Mouse (Mus musculus): Measurements from ENCODE around the gene Gal3st1. TPM values are rescaled to one million over a fixed set of nuclear protein-coding genes. Genes with fewer than 3 reads are reported as not detected.

Gal3st1 gene
- polyA plus RNA-seq, 1 experiment = not detected

GRCm38 (mm10) chr11:4031961-4032360 lies 48.5 kb downstream of the Gal3st1 start:
- Histone ChIP-seq H3K27ac (ENCODE audit: control insufficient read depth, insufficient read depth, low read depth, low read length, poor library complexity) (no peak overlapping the region), H3K4me1 (ENCODE audit: control insufficient read depth, insufficient read depth, low read length) (no peaks in the 10 kb centered on the region), H3K4me3 (replicated peaks; ENCODE audit: control insufficient read depth, low read depth, low read length) (no peak overlapping the region)
- TF ChIP-seq CTCF (IDR thresholded peaks at IDR 0.05; ENCODE audit: control insufficient read depth, insufficient read depth, low read length) (no peak), POLR2A (IDR thresholded peaks at IDR 0.05; ENCODE audit: borderline replicate concordance, control insufficient read depth, low read depth, low read length) (no peak)
- 82% methylated on average over 12 of the region's 12 CpGs for WGBS

GRCm38 (mm10) chr11:4033471-4033870 lies 50.0 kb downstream of the Gal3st1 start:
- Histone ChIP-seq H3K4me1 (ENCODE audit: control insufficient read depth, insufficient read depth, low read length) (no peaks in the 10 kb centered on the region), H3K4me3 (replicated peaks; ENCODE audit: control insufficient read depth, low read depth, low read length) (no peak overlapping the region), H3K27ac (ENCODE audit: control insufficient read depth, insufficient read depth, low read depth, low read length, poor library complexity) (no peak overlapping the region)
- TF ChIP-seq CTCF (IDR thresholded peaks at IDR 0.05; ENCODE audit: control insufficient read depth, insufficient read depth, low read length) (no peak), POLR2A (IDR thresholded peaks at IDR 0.05; ENCODE audit: borderline replicate concordance, control insufficient read depth, low read depth, low read length) (no peak)
- WGBS = 76% methylated on average over 7 of the region's 7 CpGs

GRCm38 (mm10) chr11:4034169-4034568 lies 50.7 kb downstream of the Gal3st1 start:
- Histone ChIP-seq H3K27ac (ENCODE audit: control insufficient read depth, insufficient read depth, low read depth, low read length, poor library complexity) (no peak overlapping the region), H3K4me3 (replicated peaks; ENCODE audit: control insufficient read depth, low read depth, low read length) (no peak overlapping the region), H3K4me1 (ENCODE audit: control insufficient read depth, insufficient read depth, low read length) (no peaks in the 10 kb centered on the region)
- TF ChIP-seq CTCF (IDR thresholded peaks at IDR 0.05; ENCODE audit: control insufficient read depth, insufficient read depth, low read length) (no peak), POLR2A (IDR thresholded peaks at IDR 0.05; ENCODE audit: borderline replicate concordance, control insufficient read depth, low read depth, low read length) (no peak)
- WGBS = 19% methylated on average over 4 of the region's 4 CpGs

GRCm38 (mm10) chr11:4035116-4035892 lies 51.9 kb downstream of the Gal3st1 start:
- Histone ChIP-seq H3K4me3 (replicated peaks; ENCODE audit: control insufficient read depth, low read depth, low read length) (no peak overlapping the region), H3K4me1 (ENCODE audit: control insufficient read depth, insufficient read depth, low read length) (no peaks in the 10 kb centered on the region), H3K27ac (ENCODE audit: control insufficient read depth, insufficient read depth, low read depth, low read length, poor library complexity) (no peak overlapping the region)
- TF ChIP-seq CTCF (IDR thresholded peaks at IDR 0.05; ENCODE audit: control insufficient read depth, insufficient read depth, low read length) = no peak
- WGBS = 72% methylated on average over 18 of the region's 18 CpGs

GRCm38 (mm10) chr11:4035916-4036315 lies 52.5 kb downstream of the Gal3st1 start:
- Histone ChIP-seq H3K27ac (ENCODE audit: control insufficient read depth, insufficient read depth, low read depth, low read length, poor library complexity) (no peak overlapping the region), H3K4me3 (replicated peaks; ENCODE audit: control insufficient read depth, low read depth, low read length) (no peak overlapping the region), H3K4me1 (ENCODE audit: control insufficient read depth, insufficient read depth, low read length) (no peaks in the 10 kb centered on the region)
- 85% methylated on average over 6 of the region's 6 CpGs for WGBS
- TF ChIP-seq CTCF (IDR thresholded peaks at IDR 0.05; ENCODE audit: control insufficient read depth, insufficient read depth, low read length) (no peak), POLR2A (IDR thresholded peaks at IDR 0.05; ENCODE audit: borderline replicate concordance, control insufficient read depth, low read depth, low read length) (no peak)

- Histone ChIP-seq H3K4me3 (replicated peaks; ENCODE audit: control insufficient read depth, low read depth, low read length) (no peak overlapping the region), H3K27ac (ENCODE audit: control insufficient read depth, insufficient read depth, low read depth, low read length, poor library complexity) (no peak overlapping the region), H3K4me1 (ENCODE audit: control insufficient read depth, insufficient read depth, low read length) (no peaks in the 10 kb centered on the region)
- TF ChIP-seq POLR2A (IDR thresholded peaks at IDR 0.05; ENCODE audit: borderline replicate concordance, control insufficient read depth, low read depth, low read length) (no peak), CTCF (IDR thresholded peaks at IDR 0.05; ENCODE audit: control insufficient read depth, insufficient read depth, low read length) (no peak)
- 71% methylated on average over 9 of the region's 9 CpGs for WGBS
These were observed 53.1 kb downstream of the Gal3st1 start for GRCm38 (mm10) chr11:4036365-4037084.

- Histone ChIP-seq H3K4me1 (ENCODE audit: control insufficient read depth, insufficient read depth, low read length) (no peaks in the 10 kb centered on the region), H3K4me3 (replicated peaks; ENCODE audit: control insufficient read depth, low read depth, low read length) (no peak overlapping the region), H3K27ac (ENCODE audit: control insufficient read depth, insufficient read depth, low read depth, low read length, poor library complexity) (no peak overlapping the region)
- 95% methylated on average over 4 of the region's 4 CpGs for WGBS
- TF ChIP-seq POLR2A (IDR thresholded peaks at IDR 0.05; ENCODE audit: borderline replicate concordance, control insufficient read depth, low read depth, low read length) (no peak), CTCF (IDR thresholded peaks at IDR 0.05; ENCODE audit: control insufficient read depth, insufficient read depth, low read length) (no peak)
These were observed 56.5 kb downstream of the Gal3st1 start for GRCm38 (mm10) chr11:4039951-4040350.

- TF ChIP-seq CTCF (IDR thresholded peaks at IDR 0.05; ENCODE audit: control insufficient read depth, insufficient read depth, low read length) (no peak), POLR2A (IDR thresholded peaks at IDR 0.05; ENCODE audit: borderline replicate concordance, control insufficient read depth, low read depth, low read length) (no peak)
- WGBS = 68% methylated on average over 6 of the region's 6 CpGs
- H3K27ac ChIP-seq (ENCODE audit: control insufficient read depth, insufficient read depth, low read depth, low read length, poor library complexity) = no peak overlapping the region
- H3K4me3 ChIP-seq (replicated peaks; ENCODE audit: control insufficient read depth, low read depth, low read length) = no peak overlapping the region
- H3K4me1 ChIP-seq (ENCODE audit: control insufficient read depth, insufficient read depth, low read length) = no peaks in the 10 kb centered on the region
These were observed 57.7 kb downstream of the Gal3st1 start for GRCm38 (mm10) chr11:4041123-4041625.

Data from bone marrow, adult 2 months (tissue).